In the genomic region with DNA sequence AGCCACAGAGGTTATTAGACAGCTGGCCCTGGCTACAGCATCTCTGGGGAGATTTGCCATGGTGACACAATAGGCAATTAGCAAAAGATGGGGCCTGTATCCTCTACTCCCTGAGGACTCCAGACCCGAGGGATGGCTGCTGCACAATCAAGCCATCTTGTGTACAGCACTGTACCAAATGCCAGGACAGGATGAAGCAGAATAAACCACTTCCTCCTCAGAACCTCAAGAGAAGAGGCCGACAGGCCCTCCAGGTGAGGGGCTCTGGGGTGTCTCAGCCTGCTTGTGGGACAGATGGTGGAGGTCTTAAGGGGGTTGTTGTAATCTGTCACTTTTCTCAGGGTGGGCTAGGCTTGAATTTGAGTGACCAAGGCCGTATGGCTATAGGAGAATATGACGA, we compare ENCODE assay signal across 19 mouse cellular contexts. TPM values are rescaled to one million over a fixed set of nuclear protein-coding genes. Genes with fewer than 3 reads are reported as not detected.
"Had no signal": no experiment of that assay in that cellular context is flagged by ENCODE, and none has a peak within 500 bp of the region (broad histone marks: within the 10 kb centered on the region; RNA-seq: fewer than 3 reads in every experiment).

No protein-coding gene starts in this region.

- H3K36me3 ChIP-seq: limb, embryonic 15.5 days; liver, embryonic 13.5 days; lung, embryonic 15.5 days; midbrain, embryonic 15.5 days; neural tube, embryonic 13.5 days; stomach, embryonic 15.5 days had no signal

- H3K4me1 ChIP-seq: limb, embryonic 15.5 days; liver, embryonic 13.5 days; lung, embryonic 15.5 days; midbrain, embryonic 15.5 days; neural tube, embryonic 13.5 days; stomach, embryonic 15.5 days had no signal

- H3K27ac ChIP-seq: limb, embryonic 15.5 days; liver, embryonic 13.5 days; lung, embryonic 15.5 days; macrophage; midbrain, embryonic 15.5 days; neural tube, embryonic 13.5 days; stomach, embryonic 15.5 days had no signal

- DNase-seq: kidney, adult 8-10 months; kidney, postnatal 25 days; layer of hippocampus, adult 9-11 months; layer of hippocampus, postnatal 36 days; liver, embryonic 13.5 days; liver, postnatal 0 days; lung, postnatal 14 days; right cerebral cortex, postnatal 14 days had no signal

- H3K9me3 ChIP-seq: limb, embryonic 15.5 days; liver, embryonic 13.5 days; lung, embryonic 15.5 days; megakaryocyte, embryonic 14.5 days; midbrain, embryonic 15.5 days; neural tube, embryonic 13.5 days; stomach, embryonic 15.5 days had no signal

- ATAC-seq: liver, postnatal 0 days; midbrain, embryonic 15.5 days had no signal

- H3K4me3 ChIP-seq: limb, embryonic 15.5 days; liver, embryonic 13.5 days; lung, embryonic 15.5 days; megakaryocyte, embryonic 14.5 days; midbrain, embryonic 15.5 days; neural tube, embryonic 13.5 days; stomach, embryonic 15.5 days had no signal

- H3K4me2 ChIP-seq: limb, embryonic 15.5 days; liver, embryonic 13.5 days; lung, embryonic 15.5 days; midbrain, embryonic 11.5 days; midbrain, embryonic 15.5 days; neural tube, embryonic 13.5 days; stomach, embryonic 15.5 days had no signal

- H3K27me3 ChIP-seq: limb, embryonic 15.5 days; liver, embryonic 13.5 days; lung, embryonic 15.5 days; megakaryocyte, embryonic 14.5 days; midbrain, embryonic 15.5 days; neural tube, embryonic 13.5 days; stomach, embryonic 15.5 days had no signal

- H3K9ac ChIP-seq: limb, embryonic 15.5 days; liver, embryonic 13.5 days; liver, postnatal 0 days; lung, embryonic 15.5 days; midbrain, embryonic 15.5 days; neural tube, embryonic 13.5 days; stomach, embryonic 15.5 days had no signal

RNA-seq across cellular contexts. Expression of gene Dnmt3c, which starts 37.6 kb away (rescaled TPM):
- polyA plus RNA-seq: kidney, embryonic 16.5 days; limb, embryonic 11.5 days; lung, embryonic 15.5 days; midbrain, embryonic 11.5 days; midbrain, embryonic 15.5 days; neural tube, embryonic 13.5 days; urinary bladder, adult 2 months had no signal

RNA-seq across cellular contexts. Expression of gene Efcab8, which starts 45.7 kb away (rescaled TPM):
- polyA plus RNA-seq: limb, embryonic 11.5 days; limb, embryonic 15.5 days; liver, embryonic 13.5 days; lung, embryonic 15.5 days; macrophage; midbrain, embryonic 11.5 days; neural tube, embryonic 13.5 days had no signal
